Mouse (Mus musculus) adrenal gland, postnatal 25 days (tissue): ENCODE results near the gene Cyb5b. TPM values are rescaled to one million over a fixed set of nuclear protein-coding genes. Genes with fewer than 3 reads are reported as not detected.

Experiments used
- DNase-seq: peaks from one replicate; pipeline ENCODE4 v3.0.0; 2021; ENCODE audit warnings: mixed read lengths
- total RNA-seq: library from RNA; stranded (reverse); gene quantifications from 2 replicates; pipeline ENCODE4 v1.2.3, GENCODE M21; 2021

The Cyb5b gene
- total RNA-seq, 1 experiment from 2014 or later = 647 TPM

DNA sequence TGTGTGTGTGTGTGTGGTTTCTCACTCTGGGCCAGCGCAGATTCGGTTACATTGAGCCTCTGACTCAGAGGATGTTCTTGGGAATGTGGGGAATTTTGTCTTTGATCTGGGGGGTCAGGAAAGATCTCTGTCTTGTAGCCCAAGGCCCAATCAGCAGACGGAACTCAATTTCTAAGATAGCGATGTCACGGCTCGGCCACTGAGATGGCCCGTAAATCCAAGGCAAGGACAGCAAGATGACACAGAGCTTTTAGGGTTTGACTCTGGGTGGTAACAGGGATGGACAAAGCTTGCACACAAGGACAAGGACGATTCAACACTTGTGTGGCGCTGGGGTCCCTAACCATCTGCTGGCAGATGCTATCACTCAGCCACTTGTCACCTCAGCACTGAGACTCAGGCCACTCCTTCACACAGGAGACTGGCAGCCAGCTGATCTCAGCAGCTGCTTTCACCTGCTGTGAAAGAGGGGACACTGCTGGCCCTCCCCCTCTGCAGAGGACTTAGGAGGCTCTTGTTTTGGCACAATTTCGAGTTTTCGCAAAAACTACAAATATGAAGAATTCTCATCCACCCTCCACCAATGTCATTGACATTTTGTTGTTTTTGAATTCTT, 76.7 kb downstream of the Cyb5b start:
- peak; percentile 16 for DNase-seq

DNA sequence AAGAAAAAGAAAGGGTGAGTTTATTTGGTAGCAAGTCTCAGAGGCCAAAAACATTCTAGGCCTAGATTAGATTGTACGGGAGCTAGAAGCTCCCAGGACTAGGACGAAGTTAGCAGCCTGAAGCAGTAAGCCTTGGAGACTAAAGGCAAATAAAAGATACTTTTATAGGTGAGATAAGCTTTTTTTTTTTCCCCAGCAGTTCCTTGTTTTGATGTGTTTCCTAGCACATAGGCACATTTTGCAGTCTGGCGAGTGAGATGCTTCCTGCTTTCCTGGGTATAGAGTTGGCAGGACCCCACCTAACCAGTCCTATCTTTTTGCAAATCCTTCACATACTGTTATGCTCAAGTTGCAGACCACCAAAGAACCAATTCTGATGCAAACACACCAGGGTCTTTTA, 82.8 kb downstream of the Cyb5b start:
- DNase-seq = no peak

DNA sequence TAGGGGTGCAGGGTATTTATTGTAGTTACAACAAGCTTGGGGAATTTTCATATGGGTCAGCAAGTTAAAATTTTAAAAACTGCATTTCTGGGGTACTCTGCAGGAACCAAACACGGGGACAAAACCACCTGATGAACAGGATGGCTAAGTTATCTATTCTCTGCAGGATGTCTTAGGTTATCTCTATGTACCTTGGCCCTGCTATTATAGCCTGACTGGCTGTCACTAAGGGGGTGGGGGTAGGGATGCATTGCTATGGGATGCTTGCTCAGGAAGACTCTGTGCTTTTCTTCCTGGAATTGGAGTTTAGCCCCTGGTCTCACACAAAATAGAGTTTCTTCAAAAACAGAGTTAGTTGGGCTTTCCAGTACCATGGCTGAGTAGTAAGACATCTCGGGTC, 83.3 kb downstream of the Cyb5b start:
- no peak for DNase-seq

Other genes with a start within 250 kb of the Cyb5b start
- gene Sntb2, start 214.9 kb upstream of the Cyb5b start, total RNA-seq = 31.4 and 52.7 TPM in 2 replicates
- 78.7 and 102 TPM in 2 replicates for gene Vps4a, start 119.4 kb upstream of the Cyb5b start, total RNA-seq
- gene Pdf, start 102.0 kb upstream of the Cyb5b start, total RNA-seq = 41.0 and 63.8 TPM in 2 replicates
- 47.9 and 48.6 TPM in 2 replicates for gene Cog8, start 94.0 kb upstream of the Cyb5b start, total RNA-seq
- gene Nip7, start 93.8 kb upstream of the Cyb5b start, total RNA-seq = 44.8 and 45.7 TPM in 2 replicates
- gene Tmed6, start 85.0 kb upstream of the Cyb5b start, total RNA-seq = not detected in 2 replicates
- gene Terf2, start 54.1 kb upstream of the Cyb5b start, total RNA-seq = 30.2 and 31.2 TPM in 2 replicates
- gene Nfat5, start 142.8 kb downstream of the Cyb5b start, total RNA-seq = 172 and 180 TPM in 2 replicates